Mouse (Mus musculus) kidney, adult 18-20 months (tissue): ENCODE measurements around the gene Clcnkb.

Source experiments
- DNase-seq: peaks from one replicate; pipeline ENCODE4 v3.0.0; 2021

The Clcnkb gene

DNA sequence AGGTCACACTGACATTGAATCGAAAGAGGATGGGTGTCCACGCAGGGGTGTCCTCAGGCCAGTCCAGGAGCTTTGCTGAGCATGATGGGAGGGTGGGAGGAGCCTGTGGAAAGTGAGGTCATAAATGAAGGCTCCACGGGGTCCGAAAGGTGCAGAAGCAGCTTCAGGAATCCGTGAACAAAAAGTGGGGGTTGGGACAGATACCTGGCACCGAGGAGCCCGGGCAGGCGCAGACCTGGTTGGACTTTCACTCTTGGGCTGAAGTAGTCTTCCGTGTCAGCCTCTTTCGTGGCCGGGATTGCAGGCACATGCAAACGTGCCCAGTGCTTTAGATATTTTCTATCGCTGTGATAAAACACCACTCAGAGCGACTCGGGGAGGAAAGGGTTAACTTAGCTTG is 15.6 kb downstream of the Clcnkb start:
- DNase-seq: peak; percentile 60

DNA sequence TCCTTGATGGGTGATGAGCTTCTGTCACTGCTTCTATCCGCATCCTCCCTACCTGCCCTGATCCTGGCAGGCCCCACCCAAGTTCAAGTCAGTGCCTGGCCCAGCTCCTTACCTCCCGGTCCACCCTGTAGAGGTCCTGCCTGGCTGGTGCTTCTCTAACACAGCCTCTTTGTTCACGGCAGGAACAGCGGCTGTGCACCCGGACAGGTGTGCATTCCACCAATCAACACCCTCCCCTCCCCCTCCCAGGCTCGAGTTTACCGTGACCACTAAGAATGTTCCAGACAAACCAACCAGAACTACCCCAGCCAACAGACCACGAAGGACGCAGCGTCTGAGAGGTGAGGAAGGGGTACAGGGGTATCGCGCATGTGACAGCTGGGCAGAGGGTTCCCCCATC is 17.3 kb downstream of the Clcnkb start, which contains the start of gene Clcnka:
Gene Clcnka (minus strand): TSS at position 180 of the 400 bp plus-strand sequence.
- DNase-seq: peak; percentile 61

- DNase-seq: no peak
Measured at GRCm38 (mm10) chr4:141397861-141398260, 18.0 kb downstream of the Clcnkb start.

- no peak for DNase-seq
Measured at GRCm38 (mm10) chr4:141394751-141395150, 21.1 kb downstream of the Clcnkb start.

- no peak for DNase-seq
Measured at GRCm38 (mm10) chr4:141391293-141391692, 24.5 kb downstream of the Clcnkb start.

DNA sequence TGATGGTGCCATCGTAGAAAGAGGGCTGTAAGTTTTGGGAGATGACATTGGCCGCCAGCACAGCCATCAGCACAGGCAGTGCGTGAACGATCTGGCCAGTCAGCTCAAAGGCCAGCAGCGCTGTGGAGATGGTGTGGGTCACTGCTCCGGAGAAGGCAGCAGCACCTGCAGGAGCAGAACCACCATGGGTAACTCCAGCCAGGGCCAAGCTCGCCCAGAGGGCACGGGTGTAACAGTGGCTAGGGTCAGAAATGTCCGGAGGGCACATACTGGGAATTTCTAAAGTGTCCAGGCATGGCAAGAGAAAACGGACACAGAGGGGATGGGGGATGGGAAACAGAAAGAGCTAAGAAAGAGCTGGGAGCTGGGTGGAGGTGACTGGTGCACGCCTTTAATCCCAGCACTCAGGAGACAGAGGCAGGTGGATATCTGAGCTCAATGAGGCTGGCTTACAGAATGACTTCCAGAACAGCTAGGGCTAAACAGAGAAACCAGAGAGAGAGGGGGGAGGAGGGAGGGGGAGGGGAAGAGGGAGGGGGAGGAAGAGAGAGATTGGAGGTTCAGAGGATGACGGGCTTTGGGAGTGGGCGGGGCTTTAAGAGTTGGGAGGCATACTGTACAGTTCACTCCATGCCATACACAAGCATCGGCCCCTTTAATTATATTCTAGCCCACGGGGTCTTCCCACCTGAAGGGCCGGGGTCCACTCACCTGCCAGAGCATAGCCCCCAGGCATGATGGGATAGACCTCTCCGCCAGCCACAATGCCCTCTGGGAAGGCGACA is 26.3 kb downstream of the Clcnkb start:
- DNase-seq: no peak

- DNase-seq: no peak
Measured at GRCm38 (mm10) chr4:141387933-141388332, 27.9 kb downstream of the Clcnkb start.

- peak; percentile 88 for DNase-seq
Measured at GRCm38 (mm10) chr4:141387093-141387784, 28.6 kb downstream of the Clcnkb start.

DNA sequence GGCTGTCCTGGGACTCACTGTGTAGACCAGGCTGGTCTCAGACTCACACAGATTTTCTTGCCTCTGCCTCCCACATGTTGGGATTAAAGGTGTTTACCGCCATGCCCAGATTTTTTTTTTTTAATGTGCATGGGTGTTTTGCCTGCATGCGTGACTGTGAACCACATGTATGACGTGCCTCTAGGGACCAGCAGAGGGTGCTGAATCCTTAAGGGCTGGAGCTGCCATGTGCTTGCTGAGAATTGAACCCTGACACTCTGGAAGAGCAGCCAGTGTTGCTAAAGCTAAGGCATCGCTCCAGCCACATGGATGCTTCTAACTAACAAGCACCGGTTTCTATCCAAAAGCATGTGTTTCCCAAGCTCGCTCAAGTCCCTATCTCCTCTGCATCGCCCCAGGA is 29.7 kb downstream of the Clcnkb start:
- DNase-seq: no peak

DNA sequence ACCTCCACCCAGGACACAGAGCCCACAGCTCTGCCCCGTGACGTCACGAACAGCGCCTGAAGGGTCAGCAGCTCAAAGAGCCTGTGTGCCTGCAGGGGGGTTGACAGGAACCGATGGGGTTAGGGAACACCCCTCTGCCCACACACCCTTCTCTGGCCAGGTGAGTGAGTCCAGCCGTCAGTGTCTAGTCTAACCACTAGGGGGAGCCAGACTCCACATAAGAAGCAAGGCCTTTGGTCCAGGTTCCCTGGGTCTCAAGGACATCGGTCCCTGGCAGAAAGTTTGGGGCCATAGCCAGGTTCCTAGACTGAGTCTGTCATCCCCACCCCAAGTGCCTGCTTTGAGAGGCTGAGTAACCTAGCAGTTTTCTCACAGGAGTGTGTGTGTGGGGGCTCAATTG is 30.5 kb downstream of the Clcnkb start:
- peak; percentile 60 for DNase-seq

GRCm38 (mm10) chr4:141382406-141382805 is 33.4 kb downstream of the Clcnkb start:
- DNase-seq: no peak

DNA sequence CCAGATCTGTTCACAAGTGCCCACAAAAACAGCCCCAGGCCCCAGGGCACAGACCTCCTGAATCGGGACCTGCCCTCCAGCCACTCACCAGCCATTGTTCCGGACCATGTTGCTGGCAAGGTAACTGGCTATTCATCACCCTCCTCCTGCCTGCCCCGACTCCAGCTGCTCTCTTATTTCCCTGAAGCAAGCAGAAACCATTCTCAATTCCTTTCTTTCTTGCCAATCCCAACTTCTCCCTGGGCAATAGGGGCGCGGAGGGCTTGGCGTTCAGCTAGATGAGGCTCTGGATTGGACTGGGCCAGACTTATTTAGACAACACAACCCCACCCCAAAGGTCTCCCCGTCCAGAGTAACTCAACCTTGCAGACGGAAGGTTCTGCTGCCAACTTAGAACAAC is 36.1 kb downstream of the Clcnkb start:
- DNase-seq: no peak

- DNase-seq: no peak
Measured at GRCm38 (mm10) chr4:141372426-141372825, 43.4 kb downstream of the Clcnkb start.

GRCm38 (mm10) chr4:141367997-141368791 is 47.6 kb downstream of the Clcnkb start, which contains the start of gene Fam131c:
TSS of gene Fam131c (plus strand) at chr4:141368220.
- peak; percentile 51 for DNase-seq

DNA sequence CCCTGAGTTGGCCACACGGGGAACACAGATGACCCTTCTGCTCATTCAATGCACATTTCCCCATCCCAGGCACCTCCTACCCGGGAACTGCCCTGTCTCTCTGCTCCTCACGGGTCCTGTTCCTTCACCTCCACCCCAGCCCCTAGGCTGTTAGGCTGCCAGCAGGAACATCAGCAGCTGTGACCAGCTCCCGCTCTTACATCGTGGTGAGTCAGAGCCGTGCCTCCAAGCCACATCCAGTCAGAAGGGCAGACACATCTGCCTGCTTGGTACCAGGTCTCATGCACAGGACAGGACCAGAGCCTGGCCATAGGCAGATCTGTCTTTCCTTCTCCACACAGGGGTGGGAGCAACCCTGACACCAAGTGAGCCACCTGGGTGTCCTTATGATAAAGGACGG is 49.9 kb downstream of the Clcnkb start:
- DNase-seq: no peak

- no peak for DNase-seq
Measured at GRCm38 (mm10) chr4:141365126-141365525, 50.7 kb downstream of the Clcnkb start.

DNA sequence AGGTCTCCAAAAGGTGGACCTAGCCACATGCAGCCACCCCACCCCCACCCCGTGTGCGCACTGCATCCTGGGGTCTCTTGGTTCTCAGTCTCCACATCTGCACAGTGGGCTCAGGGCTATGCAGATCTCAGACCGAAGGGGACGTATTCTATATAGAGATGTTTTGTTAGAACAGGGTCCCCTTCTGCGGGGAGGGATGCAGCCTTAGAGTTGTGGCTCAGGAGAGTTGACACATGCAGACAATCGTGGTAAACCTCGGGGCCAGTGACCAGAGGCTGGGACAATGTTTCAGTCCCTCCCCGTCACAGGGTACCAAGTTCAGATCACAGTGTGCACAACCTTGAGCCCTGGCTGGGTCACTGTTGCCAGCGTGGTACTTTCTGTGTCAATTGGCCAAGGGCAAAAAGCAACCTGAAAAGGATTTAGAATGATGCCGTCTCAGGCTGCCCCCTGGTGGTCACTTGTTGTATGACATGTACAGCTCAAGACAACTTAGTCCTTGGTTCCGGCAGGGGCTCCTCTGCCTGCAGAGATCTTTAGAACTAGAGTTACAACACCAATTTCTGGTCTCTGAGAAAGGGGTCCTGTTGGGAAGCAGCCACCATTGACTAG is 52.8 kb downstream of the Clcnkb start:
- peak; percentile 89 for DNase-seq

- no peak for DNase-seq
Measured at GRCm38 (mm10) chr4:141360846-141361245, 55.0 kb downstream of the Clcnkb start.

DNA sequence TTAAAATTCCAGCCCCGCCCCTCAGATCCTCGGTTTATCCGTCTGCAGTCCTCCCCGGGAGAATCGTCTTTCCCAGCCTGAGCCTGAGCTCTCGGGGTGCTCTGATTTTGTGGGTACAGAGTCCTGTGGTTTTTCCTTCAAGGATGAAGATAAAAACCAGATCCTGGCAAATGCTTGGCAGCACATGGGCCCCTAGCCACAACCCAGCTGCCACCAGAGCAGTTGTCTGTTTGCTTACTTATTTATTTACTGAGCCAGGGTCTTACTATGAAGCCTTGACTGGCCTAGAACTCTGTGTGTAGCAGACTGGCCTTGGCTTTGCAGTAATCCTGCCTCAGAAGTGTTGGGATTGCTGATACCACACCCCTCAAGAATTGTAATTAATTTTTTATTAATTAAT is 56.6 kb downstream of the Clcnkb start:
- no peak for DNase-seq

DNA sequence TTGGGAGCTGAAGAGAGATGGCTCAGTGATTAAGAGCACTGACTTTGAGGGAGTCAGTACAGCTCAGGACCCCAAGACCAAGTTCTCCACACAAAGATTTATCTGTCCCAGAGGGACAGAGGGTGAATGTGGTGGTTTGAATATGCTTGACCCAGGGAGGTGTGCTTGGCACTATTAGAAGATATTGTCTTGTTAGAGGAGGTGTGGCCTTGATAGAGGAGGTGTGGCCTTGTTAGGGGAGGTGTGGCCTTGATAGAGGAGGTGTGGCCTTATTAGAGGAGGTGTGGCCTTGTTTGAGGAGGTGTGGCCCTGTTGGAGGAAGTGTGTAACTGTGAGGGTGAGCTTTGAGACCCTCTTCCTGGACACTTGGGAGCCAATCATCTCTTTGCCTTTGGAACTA is 58.0 kb downstream of the Clcnkb start:
- no peak for DNase-seq
